Mouse (Mus musculus) midbrain, postnatal 0 days (tissue): ENCODE results near the gene Rbms1. TPM values are rescaled to one million over a fixed set of nuclear protein-coding genes. Genes with fewer than 3 reads are reported as not detected.

ENCODE experiments used
- ATAC-seq: fragments of 200-750 bp; cut with Nextera tagmentation; 2 replicates; pipeline ENCODE4 v1.8.0; 2017; ENCODE audit warnings: moderate number of reproducible peaks, mild to moderate bottlenecking, moderate TSS enrichment, moderate library complexity; ENCODE audit not compliant: low FRiP score
- DNase-seq: peaks from one replicate; pipeline ENCODE4 v3.0.0-alpha.2; 2015; ENCODE audit warnings: low spot score
- H3K27ac ChIP-seq: fragments of 300-500 bp; sonication (generic); 2 replicates; pipeline ENCODE4 v1.5.1; 2014; ENCODE audit warnings: low read depth, mild to moderate bottlenecking, low read length, mixed read lengths
- H3K27me3 ChIP-seq: fragments of 300-500 bp; sonication (generic); 2 replicates; pipeline ENCODE4 v1.6.1; 2014; ENCODE audit warnings: low read length, control low read depth, mixed read lengths; ENCODE audit not compliant: insufficient read depth
- H3K36me3 ChIP-seq: fragments of 300-500 bp; sonication (generic); 2 replicates; pipeline ENCODE4 v1.6.1; 2014; ENCODE audit warnings: low read length, control low read depth, mixed read lengths; ENCODE audit not compliant: insufficient read depth
- H3K4me1 ChIP-seq: fragments of 300-500 bp; sonication (generic); 2 replicates; pipeline ENCODE4 v1.6.1; 2014; ENCODE audit warnings: mild to moderate bottlenecking, control low read depth, antibody characterized with exemption, low read length, mixed read lengths; ENCODE audit not compliant: insufficient read depth
- H3K4me2 ChIP-seq: fragments of 300-500 bp; sonication (generic); 2 replicates; pipeline ENCODE4 v1.6.1; 2014; ENCODE audit warnings: low read depth, mild to moderate bottlenecking, low read length, mixed read lengths; ENCODE audit not compliant: poor library complexity, severe bottlenecking
- H3K4me3 ChIP-seq: fragments of 300-500 bp; sonication (generic); 2 replicates; pipeline ENCODE4 v1.5.1; 2014; ENCODE audit warnings: low read depth, mild to moderate bottlenecking, low read length, moderate library complexity
- H3K9ac ChIP-seq: fragments of 300-500 bp; sonication (generic); replicated peaks from 2 replicates; pipeline ENCODE4 v1.6.1; 2014; ENCODE audit warnings: mild to moderate bottlenecking, low read length, moderate library complexity, mixed read lengths; ENCODE audit not compliant: poor library complexity, severe bottlenecking
- H3K9me3 ChIP-seq: fragments of 300-500 bp; sonication (generic); 2 replicates; pipeline ENCODE4 v1.6.1; 2016; ENCODE audit warnings: low read length, control low read depth
- CTCF ChIP-seq: IDR thresholded peaks from 2 replicates; pipeline ENCODE4 v1.5.1; 2016; ENCODE audit warnings: antibody characterized with exemption, mild to moderate bottlenecking
- WGBS: fragments of 180-500 bp; shearing (Covaris S2); extraction: QIAGEN DNeasy Blood & Tissue Kit; methylation state at CpG from one replicate; pipeline ENCODE4 v1.1.7; 2014; 5-methylcytosine and 5-hydroxymethylcytosine counted together
- polyA plus RNA-seq: library from polyadenylated mRNA; unstranded; fragments of >200 nt; fragmentation: Nextera tagmentation; extraction: Ambion mirVana; gene quantifications from 2 replicates; pipeline ENCODE4 v1.2.1, GENCODE M21; 2015
- total RNA-seq: library from RNA; depleted of rRNA; stranded (reverse); fragments of >200 nt; gene quantifications from 2 replicates; pipeline ENCODE4 v1.2.3, GENCODE M21; 2014

Gene Rbms1
- total and polyA plus RNA-seq, 2 experiments from 2014 or later = 36.2 to 40.4 TPM

GRCm38 (mm10) chr2:60714971-60715502 is 248.0 kb downstream of the Rbms1 start:
- no peak for ATAC-seq

GRCm38 (mm10) chr2:60714475-60714874 is 248.5 kb downstream of the Rbms1 start:
- H3K36me3 ChIP-seq = no peaks in the 10 kb centered on the region
- peaks cover 9% of the 10 kb centered on the region; the same call in 1 of the 2 replicates for H3K4me1 ChIP-seq
- H3K4me3 ChIP-seq = no peak overlapping the region
- H3K27ac ChIP-seq = peak overlapping the region; percentile 47; the same call in 1 of the 2 replicates
- no peak overlapping the region for H3K9ac ChIP-seq
- no peak for ATAC-seq
- no peaks in the 10 kb centered on the region for H3K9me3 ChIP-seq
- TF ChIP-seq CTCF = no peak
- DNase-seq = no peak
- no peak overlapping the region for H3K4me2 ChIP-seq
- 49% methylated on average over 7 of the region's 7 CpGs for WGBS
- H3K27me3 ChIP-seq = no peaks in the 10 kb centered on the region

More at GRCm38 (mm10) chr2:60714971-60715502, 248.0 kb downstream of the Rbms1 start:
- no peak overlapping the region for H3K27ac ChIP-seq
- peak; percentile 25 for DNase-seq
- no peak overlapping the region for H3K9ac ChIP-seq
- H3K4me2 ChIP-seq = no peak overlapping the region
- no peaks in the 10 kb centered on the region for H3K36me3 ChIP-seq
- no peak for TF ChIP-seq CTCF
- no peaks in the 10 kb centered on the region for H3K27me3 ChIP-seq
- 50% methylated on average over 8 of the region's 8 CpGs for WGBS
- H3K9me3 ChIP-seq = no peaks in the 10 kb centered on the region
- no peak overlapping the region for H3K4me3 ChIP-seq
- H3K4me1 ChIP-seq = peaks cover 9% of the 10 kb centered on the region; the same call in 1 of the 2 replicates

- H3K9me3 ChIP-seq = no peaks in the 10 kb centered on the region
- TF ChIP-seq CTCF = no peak
- no peaks in the 10 kb centered on the region for H3K27me3 ChIP-seq
- WGBS = 24% methylated on average over 8 of the region's 8 CpGs
- peak; percentile 59; the same call in 1 of the 2 replicates for ATAC-seq
- DNase-seq = peak; percentile 53
- H3K9ac ChIP-seq = no peak overlapping the region
- no peak overlapping the region for H3K4me3 ChIP-seq
- H3K4me2 ChIP-seq = no peak overlapping the region
- peaks cover 9% of the 10 kb centered on the region; the same call in 1 of the 2 replicates for H3K4me1 ChIP-seq
- H3K36me3 ChIP-seq = no peaks in the 10 kb centered on the region
- H3K27ac ChIP-seq = no peak overlapping the region
These were observed 249.1 kb downstream of the Rbms1 start for GRCm38 (mm10) chr2:60713857-60714256.

GRCm38 (mm10) chr2:60712891-60713290 is 250.1 kb downstream of the Rbms1 start:
- TF ChIP-seq CTCF = no peak
- no peak overlapping the region for H3K9ac ChIP-seq
- no peaks in the 10 kb centered on the region for H3K27me3 ChIP-seq
- DNase-seq (no peak), ATAC-seq (no peak)
- no peaks in the 10 kb centered on the region for H3K36me3 ChIP-seq
- H3K4me1 ChIP-seq = peaks cover 9% of the 10 kb centered on the region; the same call in 1 of the 2 replicates
- no peak overlapping the region for H3K4me2 ChIP-seq
- no peak overlapping the region for H3K4me3 ChIP-seq
- 90% methylated on average over 5 of the region's 5 CpGs for WGBS
- H3K27ac ChIP-seq = no peak overlapping the region
- no peaks in the 10 kb centered on the region for H3K9me3 ChIP-seq

GRCm38 (mm10) chr2:60712483-60712882 is 250.5 kb downstream of the Rbms1 start:
- ATAC-seq = no peak
- no peak overlapping the region for H3K27ac ChIP-seq

GRCm38 (mm10) chr2:60711098-60711880 is 251.7 kb downstream of the Rbms1 start:
- Histone ChIP-seq H3K4me2 (no peak overlapping the region), H3K27ac (no peak overlapping the region), H3K4me1 (peaks cover 9% of the 10 kb centered on the region; the same call in 1 of the 2 replicates), H3K9me3 (no peaks in the 10 kb centered on the region), H3K27me3 (no peaks in the 10 kb centered on the region), H3K4me3 (no peak overlapping the region), H3K9ac (no peak overlapping the region), H3K36me3 (no peaks in the 10 kb centered on the region)
- no peak for ATAC-seq
- TF ChIP-seq CTCF = no peak
- no peak for DNase-seq
- WGBS = 86% methylated on average over 7 of the region's 7 CpGs

More at GRCm38 (mm10) chr2:60712483-60712882, 250.5 kb downstream of the Rbms1 start:
- WGBS = 85% methylated on average over 6 of the region's 6 CpGs
- no peak overlapping the region for H3K4me2 ChIP-seq
- H3K9me3 ChIP-seq = no peaks in the 10 kb centered on the region
- TF ChIP-seq CTCF = no peak
- no peak for DNase-seq
- H3K4me1 ChIP-seq = peaks cover 9% of the 10 kb centered on the region; the same call in 1 of the 2 replicates
- no peak overlapping the region for H3K9ac ChIP-seq
- H3K27me3 ChIP-seq = no peaks in the 10 kb centered on the region
- no peaks in the 10 kb centered on the region for H3K36me3 ChIP-seq
- no peak overlapping the region for H3K4me3 ChIP-seq
